Mouse (Mus musculus): Measurements from ENCODE around the gene Spata6.

DNA sequence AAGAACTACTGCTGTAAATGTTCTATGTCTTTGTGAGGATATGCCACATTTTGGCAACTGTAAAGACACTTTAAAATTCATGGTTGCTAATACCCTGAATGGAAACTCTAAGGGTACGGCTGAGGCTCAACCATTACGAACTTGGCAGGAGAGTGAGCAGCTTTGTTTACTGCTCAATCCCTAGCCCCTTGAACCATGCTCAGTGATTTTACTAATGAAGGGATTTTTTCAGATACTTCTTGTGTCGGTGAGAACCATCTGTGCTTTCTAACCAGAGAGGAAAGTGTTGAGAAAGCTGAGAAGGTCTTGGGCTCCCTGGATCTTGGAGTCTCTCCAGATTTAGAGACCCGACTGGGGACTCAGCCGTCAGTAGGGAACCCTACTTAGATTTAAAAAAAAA lies 35.9 kb upstream of the Spata6 start:
- no peak for TF ChIP-seq CTCF (IDR thresholded peaks at IDR 0.05; ENCODE audit: borderline replicate concordance, insufficient read depth, low read depth, low read length)
- no peak for TF ChIP-seq POLR2A (IDR thresholded peaks at IDR 0.05; ENCODE audit: borderline replicate concordance, insufficient read depth, low read length)

Measured in cerebellum, adult 2 months (tissue).